Mouse (Mus musculus) ovary, adult 18-20 months (tissue): ENCODE data around the gene Wdr25.
"Not testable (repeated sequence)": the region's sequence is repeated elsewhere in the genome, so short reads cannot be mapped to it uniquely, and the experiment has no call there.

Source experiments
- DNase-seq: peaks from one replicate; pipeline ENCODE4 v3.0.0; 2022; ENCODE audit warnings: low spot score, mixed read lengths

Wdr25 gene

GRCm38 (mm10) chr12:108892989-108893714 lies at the start of gene Wdr25:
TSS of gene Wdr25 (plus strand) at chr12:108893631.
- no peak for DNase-seq

DNA sequence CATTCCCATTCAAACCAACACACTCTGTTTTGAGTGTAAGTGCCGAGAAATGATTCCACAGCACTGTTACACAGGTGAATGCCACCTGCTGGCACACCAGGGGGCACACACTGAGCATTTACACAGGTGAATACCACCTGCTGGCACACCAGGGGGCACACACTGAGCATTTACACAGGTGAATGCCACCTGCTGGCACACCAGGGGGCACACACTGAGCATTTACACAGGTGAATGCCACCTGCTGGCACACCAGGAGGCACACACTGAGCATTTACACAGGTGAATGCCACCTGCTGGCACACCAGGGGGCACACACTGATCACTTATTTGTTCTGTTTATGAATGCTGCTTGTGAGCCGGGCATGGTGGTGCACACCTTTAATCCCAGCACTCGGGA lies 45.4 kb upstream of the Wdr25 start:
- DNase-seq: not testable (repeated sequence)

DNA sequence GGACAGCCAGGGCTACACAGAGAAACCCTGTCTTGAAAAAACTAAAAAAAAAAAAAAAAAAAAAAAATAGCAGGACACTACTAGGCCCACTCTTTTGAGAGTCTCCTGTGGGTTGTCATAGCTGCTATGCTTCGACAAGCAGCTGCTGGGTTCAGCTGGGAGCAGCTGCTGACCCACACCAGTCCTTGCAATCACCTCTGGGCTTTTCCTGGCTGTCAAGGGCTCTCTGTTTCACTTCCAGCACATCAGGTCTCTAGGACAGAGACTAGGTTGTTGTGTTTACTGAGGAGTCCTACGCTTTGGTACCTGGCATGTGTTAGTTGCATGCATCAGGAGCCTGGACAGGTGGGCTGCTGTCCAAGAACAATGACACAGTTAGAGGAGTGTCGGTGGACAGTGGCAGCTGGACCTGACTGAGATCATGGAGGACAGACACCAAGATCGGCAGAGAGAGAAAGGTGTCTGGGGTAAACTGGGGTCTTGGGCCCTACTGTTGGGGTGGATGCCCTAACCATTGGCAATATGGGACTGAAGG lies 43.9 kb upstream of the Wdr25 start:
- no peak for DNase-seq

DNA sequence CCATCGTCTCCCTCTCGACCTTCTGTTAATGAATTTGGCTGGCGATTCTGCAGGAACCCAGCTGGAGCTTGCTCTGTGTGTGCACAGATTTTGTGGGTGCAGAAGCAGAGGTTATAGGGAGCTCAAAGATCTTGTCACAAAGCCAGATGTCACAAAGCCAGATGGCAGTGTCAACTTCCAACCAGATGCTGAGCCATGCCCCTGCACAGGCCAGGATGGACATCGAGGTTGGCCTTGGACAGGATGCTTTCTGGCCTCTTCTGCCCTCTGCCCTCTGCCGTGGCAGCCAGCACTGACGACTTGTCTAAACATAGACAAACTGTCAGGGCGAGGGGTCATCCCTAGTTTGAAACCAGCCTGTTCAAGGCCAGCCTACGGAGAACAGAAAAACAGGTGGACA lies 43.3 kb upstream of the Wdr25 start:
- no peak for DNase-seq

- DNase-seq: no peak
These were observed 42.5 kb upstream of the Wdr25 start for GRCm38 (mm10) chr12:108850886-108851285.

DNA sequence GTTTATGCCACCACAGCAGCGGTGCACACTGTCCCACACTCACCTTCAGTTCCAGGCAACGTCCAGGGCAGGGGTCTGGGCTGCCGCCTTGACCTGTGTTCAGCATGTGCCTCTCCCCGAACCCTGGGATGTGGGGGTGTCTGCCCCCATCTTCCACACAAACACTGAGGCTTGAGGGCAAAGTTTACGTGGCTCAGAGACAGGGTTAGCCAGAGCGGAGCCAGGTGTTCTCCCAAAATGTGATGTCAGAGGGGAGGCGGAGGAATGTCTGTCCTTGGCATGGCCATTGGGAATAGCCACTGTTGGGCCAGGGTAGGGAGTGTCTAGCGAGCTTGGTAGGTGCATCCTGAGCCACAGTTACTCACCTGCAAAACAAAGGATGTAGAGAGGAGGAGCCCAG lies 40.6 kb upstream of the Wdr25 start:
- no peak for DNase-seq

DNA sequence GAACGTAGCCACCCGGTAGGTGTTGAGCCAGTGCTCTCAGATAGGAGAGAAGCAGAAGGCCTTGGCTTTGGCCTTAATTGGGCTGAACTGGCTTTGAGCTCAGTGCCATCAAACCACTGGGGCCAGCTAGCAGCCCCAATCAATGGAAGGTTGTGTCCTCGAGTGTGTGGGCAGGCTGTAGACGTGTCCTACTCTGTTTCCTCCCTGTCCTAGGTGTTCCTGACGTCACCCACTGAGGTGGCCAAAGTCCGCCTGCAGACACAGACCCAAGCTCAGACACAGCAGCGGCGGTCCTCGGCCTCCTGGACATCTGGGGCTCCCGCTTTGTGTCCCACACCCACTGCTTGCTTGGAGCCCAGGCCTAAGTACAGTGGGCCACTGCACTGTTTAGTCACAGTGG lies 38.4 kb upstream of the Wdr25 start:
- DNase-seq: no peak

DNA sequence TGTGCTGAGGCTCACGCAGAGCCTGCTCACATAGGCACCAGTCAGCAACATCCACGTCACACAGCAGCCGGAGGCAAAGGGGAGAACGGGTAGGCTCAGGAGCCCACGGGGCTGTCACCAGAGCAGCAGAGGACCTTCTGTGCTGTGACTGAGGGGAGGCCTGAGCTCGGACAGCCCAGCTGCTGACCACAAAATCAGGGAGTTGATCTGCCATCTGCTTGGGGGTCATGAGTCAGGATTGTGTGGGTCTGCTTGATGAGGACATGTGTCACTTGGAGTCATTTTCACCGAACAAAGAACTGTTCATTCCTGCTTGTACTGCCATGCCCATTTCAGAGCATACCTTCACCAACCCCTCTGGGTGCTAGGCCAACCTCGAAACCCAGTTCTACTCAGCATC lies 37.2 kb upstream of the Wdr25 start:
- DNase-seq: no peak

DNA sequence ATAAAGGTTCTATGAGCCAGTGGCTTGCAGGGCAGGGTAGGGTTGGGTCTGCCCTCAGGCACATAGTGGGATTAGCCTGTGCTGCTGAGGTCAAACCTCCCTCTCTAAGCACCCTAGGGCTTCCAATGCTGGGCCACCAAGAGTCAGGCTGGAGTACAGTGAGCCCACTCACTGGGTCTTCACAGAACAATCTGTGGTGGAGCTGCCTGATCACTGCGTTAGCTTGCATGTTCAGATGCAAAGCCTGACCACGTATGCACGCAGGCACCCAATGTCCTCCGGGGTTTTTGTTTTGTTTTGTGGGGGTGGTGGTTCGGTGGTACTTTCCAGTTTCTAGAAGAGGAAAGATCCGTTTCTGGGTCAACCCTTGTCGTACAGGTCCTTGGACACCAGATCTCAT lies 36.3 kb upstream of the Wdr25 start:
- no peak for DNase-seq

GRCm38 (mm10) chr12:108857589-108858184 lies 35.7 kb upstream of the Wdr25 start:
- no peak for DNase-seq

DNA sequence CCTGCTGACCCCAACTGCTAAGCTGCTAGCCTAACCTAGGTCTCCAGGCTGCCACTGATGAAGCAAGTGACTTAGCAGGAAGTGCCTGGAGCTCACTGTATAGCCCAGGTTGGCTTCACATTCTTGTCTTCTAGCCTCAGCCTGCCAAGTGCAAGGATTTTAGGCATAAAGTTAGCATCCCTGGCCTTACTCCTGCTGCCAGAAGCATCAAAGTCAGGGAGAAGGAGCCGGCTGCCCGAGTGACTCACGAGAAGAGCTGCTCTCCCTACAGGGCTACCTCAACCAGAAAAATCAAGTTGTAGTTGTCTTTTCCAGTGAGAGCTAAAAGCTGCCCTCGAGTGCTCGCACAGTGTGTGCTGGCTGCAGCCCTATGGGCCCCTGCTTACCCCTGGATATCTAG lies 34.9 kb upstream of the Wdr25 start:
- DNase-seq: no peak

- no peak for DNase-seq
These were observed 28.4 kb upstream of the Wdr25 start for GRCm38 (mm10) chr12:108865007-108865494.

- DNase-seq: no peak
These were observed 23.9 kb upstream of the Wdr25 start for GRCm38 (mm10) chr12:108869575-108869974.

DNA sequence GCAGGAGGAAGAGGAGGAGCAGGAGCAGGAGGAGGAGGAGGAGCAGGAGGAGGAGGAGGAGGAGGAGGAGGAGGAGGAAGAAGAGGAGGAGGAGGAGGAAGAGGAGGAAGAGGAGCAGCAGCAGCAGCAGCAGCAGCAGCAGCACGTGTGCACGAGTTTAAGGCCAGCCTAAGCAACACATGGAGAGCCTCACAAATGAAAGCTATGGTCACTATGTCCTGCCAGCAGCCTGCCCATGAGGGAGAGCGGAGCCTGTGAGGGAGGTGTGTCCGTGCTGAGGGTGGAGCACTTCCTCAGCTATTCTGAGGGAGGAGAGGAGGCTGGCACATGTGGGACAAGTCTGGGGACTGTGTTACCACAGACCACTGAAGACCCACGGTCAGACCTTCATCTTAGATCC lies 20.3 kb upstream of the Wdr25 start:
- no peak for DNase-seq

GRCm38 (mm10) chr12:108879138-108879537 lies 14.3 kb upstream of the Wdr25 start:
- DNase-seq: no peak

DNA sequence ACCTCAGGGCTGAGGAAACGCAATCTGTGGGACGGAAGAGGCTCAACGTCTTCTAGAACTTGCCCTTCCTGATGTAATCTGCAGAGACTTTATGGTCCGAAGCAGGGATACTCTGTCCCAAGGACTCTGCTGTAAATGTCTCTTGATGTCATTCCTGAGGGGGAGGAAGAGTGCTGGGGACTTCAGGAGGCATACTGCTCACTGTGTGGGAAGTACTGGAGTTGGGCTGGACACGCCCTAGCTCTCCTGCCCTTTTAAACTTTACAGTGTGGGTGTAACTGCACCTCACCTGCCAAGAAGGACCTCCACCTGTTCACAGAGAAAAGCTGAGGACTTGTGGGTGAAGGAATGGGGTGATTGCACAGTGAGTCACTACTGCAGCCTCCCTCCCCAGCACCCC lies 12.8 kb upstream of the Wdr25 start:
- DNase-seq: no peak

- DNase-seq: no peak
These were observed 12.2 kb upstream of the Wdr25 start for GRCm38 (mm10) chr12:108881192-108881591.

DNA sequence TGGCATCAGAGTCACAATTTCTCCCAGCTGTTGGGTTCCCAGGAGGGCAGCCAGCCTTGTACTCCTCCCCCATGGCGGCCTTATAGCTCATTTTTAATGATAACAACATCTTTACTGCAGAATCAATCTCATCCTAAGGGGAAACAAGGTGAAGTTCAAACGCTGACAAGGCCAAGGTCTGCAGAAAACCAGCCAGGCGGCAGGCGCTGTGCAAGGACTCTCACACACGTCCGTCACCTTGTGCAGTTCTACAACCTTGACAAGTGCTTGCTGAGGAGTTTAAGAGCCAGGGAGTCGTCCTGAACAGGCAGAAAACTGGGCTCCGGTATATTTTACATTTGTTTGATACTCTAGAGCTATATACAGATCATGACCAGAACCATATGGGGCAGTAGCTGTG lies 10.7 kb upstream of the Wdr25 start:
- no peak for DNase-seq

- DNase-seq: no peak
These were observed 7.5 kb upstream of the Wdr25 start for GRCm38 (mm10) chr12:108885906-108886305.

- DNase-seq: no peak
These were observed 6.4 kb upstream of the Wdr25 start for GRCm38 (mm10) chr12:108887077-108887476.

DNA sequence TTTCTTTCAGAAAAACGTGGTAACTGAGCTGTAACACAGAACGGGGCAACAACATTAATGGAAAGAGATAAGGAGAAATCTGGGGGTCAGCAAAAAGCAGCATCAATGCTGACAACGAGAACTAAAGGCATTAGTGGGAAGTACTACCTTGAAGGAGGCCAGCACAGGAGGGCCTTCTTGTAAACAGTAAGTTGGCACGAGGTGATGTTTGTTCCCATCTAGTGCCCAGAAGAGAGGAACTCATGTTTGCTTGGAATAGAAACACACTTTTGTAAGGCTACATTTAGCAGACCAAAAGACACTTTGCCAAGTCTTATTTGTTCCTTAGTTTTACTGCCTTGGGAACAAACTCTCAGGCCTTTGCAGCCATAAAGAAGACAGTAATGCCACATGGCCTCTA lies 4.8 kb upstream of the Wdr25 start:
- DNase-seq: no peak

- peak; percentile 93 for DNase-seq
These were observed 442 bp downstream of the Wdr25 start, which contains the start of gene Wars for GRCm38 (mm10) chr12:108893715-108894431. TSS of gene Wars (minus strand) at chr12:108894174.

DNA sequence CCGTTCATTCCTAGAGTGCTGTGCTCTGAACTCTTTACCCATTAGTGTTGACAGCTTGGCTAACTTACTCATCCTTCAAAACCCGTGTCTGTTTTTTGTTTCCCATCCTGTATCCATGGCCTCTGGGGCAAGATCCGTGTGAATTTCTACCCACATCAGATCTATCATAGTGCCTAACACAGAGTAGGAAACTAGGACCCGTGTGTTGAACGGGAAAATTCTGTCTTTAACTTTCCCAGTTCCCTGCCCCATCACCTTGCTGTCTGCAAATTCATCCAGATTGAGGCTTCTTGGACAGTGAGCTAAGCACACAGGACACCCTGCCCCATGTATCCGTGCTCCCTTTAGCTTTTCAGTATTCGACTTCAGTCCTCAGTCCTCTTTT lies 993 bp downstream of the Wdr25 start:
- DNase-seq: no peak
